Mouse (Mus musculus): ENCODE data around the gene Alkbh6. TPM values are rescaled to one million over a fixed set of nuclear protein-coding genes. Genes with fewer than 3 reads are reported as not detected.

The Alkbh6 gene
- polyA plus RNA-seq, 1 experiment = 28.7 TPM

DNA sequence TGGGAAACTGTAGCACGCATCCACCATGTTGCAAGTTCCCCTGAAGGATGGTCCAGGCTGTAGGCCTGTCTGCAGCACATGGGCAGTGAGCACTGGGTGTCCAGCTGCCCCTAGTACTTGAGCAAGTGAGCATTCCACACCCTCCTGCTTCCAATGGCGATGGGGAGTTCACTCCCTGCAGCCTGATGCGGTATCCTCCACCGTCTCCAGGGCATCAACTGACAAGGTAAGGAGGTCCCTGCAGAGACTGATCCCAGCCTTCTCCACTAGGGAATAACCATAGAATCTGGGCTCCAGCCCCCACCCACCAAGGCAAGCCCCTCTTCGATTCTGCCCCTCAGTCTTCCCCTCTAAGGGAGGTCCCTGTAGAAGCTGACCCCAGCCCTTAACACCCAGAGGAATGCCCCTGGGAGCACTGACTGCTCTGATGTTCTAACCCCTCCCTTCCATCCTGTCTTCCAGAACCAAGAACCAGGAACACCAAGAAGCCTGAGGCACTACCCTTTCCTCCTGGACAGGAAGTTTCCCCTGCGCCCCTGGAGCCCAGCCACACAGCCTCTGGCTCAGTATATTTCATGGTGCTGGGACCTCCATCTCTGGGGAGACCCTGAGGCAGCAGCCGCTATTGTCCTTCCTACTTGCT, 19.3 kb upstream of the Alkbh6 start:
- H3K79me2 ChIP-seq (ENCODE audit: control insufficient read depth, insufficient read depth) = no peaks in the 10 kb centered on the region
- no peaks in the 10 kb centered on the region for H3K79me3 ChIP-seq (ENCODE audit: low read depth)
- H3K36me3 ChIP-seq (ENCODE audit: control insufficient read depth, insufficient read depth) = no peaks in the 10 kb centered on the region
- H3K4me3 ChIP-seq (ENCODE audit: insufficient read depth, poor library complexity, severe bottlenecking) = no peak overlapping the region
- no peak overlapping the region for H3ac ChIP-seq (ENCODE audit: control insufficient read depth, insufficient read length, low read depth)
- no peak for TF ChIP-seq MYOG (IDR thresholded peaks at IDR 0.05; ENCODE audit: control insufficient read depth, extremely low read depth, insufficient read length)
- no peak for TF ChIP-seq MYOD1 (IDR thresholded peaks at IDR 0.05; ENCODE audit: control insufficient read depth, insufficient read length, low read depth)
- TF ChIP-seq USF1 (IDR thresholded peaks at IDR 0.05; ENCODE audit: low read depth) = no peak
- no peak for TF ChIP-seq FOSL1 (IDR thresholded peaks at IDR 0.05; ENCODE audit: insufficient read depth, low read length, poor library complexity, severe bottlenecking)
- no peak for TF ChIP-seq MAX (IDR thresholded peaks at IDR 0.05)
- no peak for TF ChIP-seq CEBPB (IDR thresholded peaks at IDR 0.05; ENCODE audit: low read depth)
- no peak for TF ChIP-seq CTCF (IDR thresholded peaks at IDR 0.05; ENCODE audit: control insufficient read depth, insufficient read depth, insufficient read length)
- peaks cover 19% of the 10 kb centered on the region for H3K27me3 ChIP-seq (ENCODE audit: control insufficient read depth, insufficient read depth, insufficient read length)

- no peak overlapping the region for H3K4me3 ChIP-seq (ENCODE audit: insufficient read depth, poor library complexity, severe bottlenecking)
- H3ac ChIP-seq (ENCODE audit: control insufficient read depth, insufficient read length, low read depth) = no peak overlapping the region
- peaks cover 19% of the 10 kb centered on the region for H3K27me3 ChIP-seq (ENCODE audit: control insufficient read depth, insufficient read depth, insufficient read length)
- H3K79me3 ChIP-seq (ENCODE audit: low read depth) = no peaks in the 10 kb centered on the region
- no peaks in the 10 kb centered on the region for H3K36me3 ChIP-seq (ENCODE audit: control insufficient read depth, insufficient read depth)
- TF ChIP-seq MAX (IDR thresholded peaks at IDR 0.05) = no peak
- TF ChIP-seq USF1 (IDR thresholded peaks at IDR 0.05; ENCODE audit: low read depth) = no peak
- TF ChIP-seq MYOD1 (IDR thresholded peaks at IDR 0.05; ENCODE audit: control insufficient read depth, insufficient read length, low read depth) = no peak
- no peak for TF ChIP-seq MYOG (IDR thresholded peaks at IDR 0.05; ENCODE audit: control insufficient read depth, extremely low read depth, insufficient read length)
- TF ChIP-seq CTCF (IDR thresholded peaks at IDR 0.05; ENCODE audit: control insufficient read depth, insufficient read depth, insufficient read length) = no peak
- no peak for TF ChIP-seq CEBPB (IDR thresholded peaks at IDR 0.05; ENCODE audit: low read depth)
- TF ChIP-seq FOSL1 (IDR thresholded peaks at IDR 0.05; ENCODE audit: insufficient read depth, low read length, poor library complexity, severe bottlenecking) = no peak
- H3K79me2 ChIP-seq (ENCODE audit: control insufficient read depth, insufficient read depth) = no peaks in the 10 kb centered on the region
Observed at GRCm38 (mm10) chr7:30289714-30290399, 18.7 kb upstream of the Alkbh6 start.

- H3K36me3 ChIP-seq (ENCODE audit: control insufficient read depth, insufficient read depth) = no peaks in the 10 kb centered on the region
- no peaks in the 10 kb centered on the region for H3K79me2 ChIP-seq (ENCODE audit: control insufficient read depth, insufficient read depth)
- no peak for TF ChIP-seq USF1 (IDR thresholded peaks at IDR 0.05; ENCODE audit: low read depth)
- TF ChIP-seq CTCF (IDR thresholded peaks at IDR 0.05; ENCODE audit: control insufficient read depth, insufficient read depth, insufficient read length) = no peak
- TF ChIP-seq MAX (IDR thresholded peaks at IDR 0.05) = no peak
- TF ChIP-seq MYOD1 (IDR thresholded peaks at IDR 0.05; ENCODE audit: control insufficient read depth, insufficient read length, low read depth) = no peak
- TF ChIP-seq CEBPB (IDR thresholded peaks at IDR 0.05; ENCODE audit: low read depth) = no peak
- no peak for TF ChIP-seq FOSL1 (IDR thresholded peaks at IDR 0.05; ENCODE audit: insufficient read depth, low read length, poor library complexity, severe bottlenecking)
- no peak for TF ChIP-seq MYOG (IDR thresholded peaks at IDR 0.05; ENCODE audit: control insufficient read depth, extremely low read depth, insufficient read length)
Observed at GRCm38 (mm10) chr7:30291215-30292131, 17.0 kb upstream of the Alkbh6 start, which contains the start of gene Clip3. Gene Clip3 (plus strand): TSS chr7:30291728.

GRCm38 (mm10) chr7:30293795-30294194, 14.7 kb upstream of the Alkbh6 start:
- H3K79me2 ChIP-seq (ENCODE audit: control insufficient read depth, insufficient read depth) = no peaks in the 10 kb centered on the region
- no peaks in the 10 kb centered on the region for H3K79me3 ChIP-seq (ENCODE audit: low read depth)
- no peak overlapping the region for H3K4me3 ChIP-seq (ENCODE audit: insufficient read depth, poor library complexity, severe bottlenecking)
- H3K27me3 ChIP-seq (ENCODE audit: control insufficient read depth, insufficient read depth, insufficient read length) = peaks cover 8% of the 10 kb centered on the region
- TF ChIP-seq MAX (IDR thresholded peaks at IDR 0.05) (no peak), MYOG (IDR thresholded peaks at IDR 0.05; ENCODE audit: control insufficient read depth, extremely low read depth, insufficient read length) (no peak), CTCF (IDR thresholded peaks at IDR 0.05; ENCODE audit: control insufficient read depth, insufficient read depth, insufficient read length) (no peak), FOSL1 (IDR thresholded peaks at IDR 0.05; ENCODE audit: insufficient read depth, low read length, poor library complexity, severe bottlenecking) (no peak), MYOD1 (IDR thresholded peaks at IDR 0.05; ENCODE audit: control insufficient read depth, insufficient read length, low read depth) (no peak), USF1 (IDR thresholded peaks at IDR 0.05; ENCODE audit: low read depth) (no peak), CEBPB (IDR thresholded peaks at IDR 0.05; ENCODE audit: low read depth) (no peak)
- H3K36me3 ChIP-seq (ENCODE audit: control insufficient read depth, insufficient read depth) = no peaks in the 10 kb centered on the region
- no peak overlapping the region for H3ac ChIP-seq (ENCODE audit: control insufficient read depth, insufficient read length, low read depth)

More at GRCm38 (mm10) chr7:30291215-30292131, 17.0 kb upstream of the Alkbh6 start, which contains the start of gene Clip3:
- Histone ChIP-seq H3ac (ENCODE audit: control insufficient read depth, insufficient read length, low read depth) (peak within 1 kb of the TSS; percentile 61), H3K79me3 (ENCODE audit: low read depth) (no peaks in the 10 kb centered on the region), H3K27me3 (ENCODE audit: control insufficient read depth, insufficient read depth, insufficient read length) (peaks cover 19% of the 10 kb centered on the region), H3K4me3 (ENCODE audit: insufficient read depth, poor library complexity, severe bottlenecking) (peak within 1 kb of the TSS; percentile 26)

GRCm38 (mm10) chr7:30294296-30294695, 14.2 kb upstream of the Alkbh6 start:
- Histone ChIP-seq H3K4me3 (ENCODE audit: insufficient read depth, poor library complexity, severe bottlenecking) (no peak overlapping the region), H3K79me3 (ENCODE audit: low read depth) (no peaks in the 10 kb centered on the region), H3ac (ENCODE audit: control insufficient read depth, insufficient read length, low read depth) (no peak overlapping the region), H3K79me2 (ENCODE audit: control insufficient read depth, insufficient read depth) (no peaks in the 10 kb centered on the region), H3K36me3 (ENCODE audit: control insufficient read depth, insufficient read depth) (no peaks in the 10 kb centered on the region), H3K27me3 (ENCODE audit: control insufficient read depth, insufficient read depth, insufficient read length) (peaks cover 3% of the 10 kb centered on the region)
- TF ChIP-seq USF1 (IDR thresholded peaks at IDR 0.05; ENCODE audit: low read depth) = no peak
- no peak for TF ChIP-seq MYOG (IDR thresholded peaks at IDR 0.05; ENCODE audit: control insufficient read depth, extremely low read depth, insufficient read length)
- no peak for TF ChIP-seq MYOD1 (IDR thresholded peaks at IDR 0.05; ENCODE audit: control insufficient read depth, insufficient read length, low read depth)
- TF ChIP-seq CEBPB (IDR thresholded peaks at IDR 0.05; ENCODE audit: low read depth) = no peak
- TF ChIP-seq MAX (IDR thresholded peaks at IDR 0.05) = no peak
- no peak for TF ChIP-seq CTCF (IDR thresholded peaks at IDR 0.05; ENCODE audit: control insufficient read depth, insufficient read depth, insufficient read length)
- no peak for TF ChIP-seq FOSL1 (IDR thresholded peaks at IDR 0.05; ENCODE audit: insufficient read depth, low read length, poor library complexity, severe bottlenecking)
